Mouse (Mus musculus): ENCODE measurements at regions not wholly inside any gene's neighbourhood (a gene's known extent, or its start where the extent isn't known, plus 50 kb on each side); places are given as distances from the start of the nearest gene placed in this dataset.

- DNase-seq = no peak
Observed at GRCm38 (mm10) chr11:23996250-23996649, 78.6 kb downstream of the A830031A19Rik start.

- no peak for DNase-seq
Observed at GRCm38 (mm10) chr11:23994160-23994559, 80.7 kb downstream of the A830031A19Rik start.

- DNase-seq = no peak
Observed at GRCm38 (mm10) chr11:23987532-23988450, 87.1 kb downstream of the A830031A19Rik start.

GRCm38 (mm10) chr11:23985231-23985630 is 89.6 kb downstream of the A830031A19Rik start:
- DNase-seq = no peak

GRCm38 (mm10) chr11:23979332-23979731 is 84.3 kb upstream of the Papolg start:
- peak; percentile 27 for DNase-seq

- no peak for DNase-seq
Observed at GRCm38 (mm10) chr11:23978300-23978699, 83.2 kb upstream of the Papolg start.

- DNase-seq = no peak
Observed at GRCm38 (mm10) chr11:23977096-23977495, 82.0 kb upstream of the Papolg start.

GRCm38 (mm10) chr11:23954323-23954722 is 59.3 kb upstream of the Papolg start:
- DNase-seq = no peak

GRCm38 (mm10) chr11:23945966-23946365 is 50.9 kb upstream of the Papolg start:
- DNase-seq = no peak

Data from cerebellum, adult 9-11 months (tissue).